ENCODE assay signal across 19 mouse cellular contexts in genomic region chr9:101612571-101612970, GRCm38 (mm10).
A peak's percentile ranks its signal among the peaks of the same experiment; 100 is the strongest.
DNase-seq lines count a peak whose midpoint lies in the region; ATAC-seq lines count a peak whose summit lies in the region.
"Had no signal": no experiment of that assay in that cellular context is flagged by ENCODE, and none has a peak within 500 bp of the region (broad histone marks: within the 10 kb centered on the region; RNA-seq: fewer than 3 reads in every experiment).

No protein-coding gene starts in this region.

- peaks cover 5% of the 10 kb centered on the region; the same call in 1 of the 2 replicates for H3K4me1 ChIP-seq in heart, embryonic 10.5 days
- no peaks in the 10 kb centered on the region for H3K4me1 ChIP-seq in midbrain, embryonic 11.5 days (ENCODE audit: control insufficient read depth, insufficient read depth, low read length)
- H3K4me1 ChIP-seq in kidney, embryonic 14.5 days (ENCODE audit: control insufficient read depth, insufficient read depth, low read length): no peaks in the 10 kb centered on the region
- H3K4me1 ChIP-seq: embryonic facial prominence, embryonic 13.5 days; liver, embryonic 15.5 days had no signal

- no peak overlapping the region for H3K9ac ChIP-seq in midbrain, embryonic 11.5 days (ENCODE audit: low read length)
- no peak overlapping the region for H3K9ac ChIP-seq in kidney, embryonic 14.5 days (ENCODE audit: low read depth, low read length)
- H3K9ac ChIP-seq: embryonic facial prominence, embryonic 13.5 days; liver, embryonic 15.5 days; midbrain, embryonic 13.5 days; neural tube, embryonic 15.5 days had no signal

- no peaks in the 10 kb centered on the region; the same call in none of the 2 replicates for H3K27me3 ChIP-seq in heart, embryonic 10.5 days (ENCODE audit: insufficient read depth, poor library complexity, severe bottlenecking)
- H3K27me3 ChIP-seq in midbrain, embryonic 11.5 days (ENCODE audit: control insufficient read depth, insufficient read depth, low read length): no peaks in the 10 kb centered on the region
- H3K27me3 ChIP-seq in kidney, embryonic 14.5 days (ENCODE audit: control insufficient read depth, insufficient read depth, low read length): peaks cover 3% of the 10 kb centered on the region; the same call in 1 of the 2 replicates
- H3K27me3 ChIP-seq: embryonic facial prominence, embryonic 13.5 days; liver, embryonic 15.5 days; midbrain, embryonic 13.5 days; neural tube, embryonic 15.5 days had no signal

- ATAC-seq in midbrain, embryonic 11.5 days (ENCODE audit: low FRiP score): no peak
- no peak for ATAC-seq in kidney, embryonic 14.5 days (ENCODE audit: low FRiP score, low TSS enrichment)
- ATAC-seq: forebrain, embryonic 16.5 days; hindbrain, postnatal 0 days; midbrain, embryonic 13.5 days had no signal

- H3K36me3 ChIP-seq in heart, embryonic 10.5 days: no peaks in the 10 kb centered on the region
- no peaks in the 10 kb centered on the region for H3K36me3 ChIP-seq in midbrain, embryonic 11.5 days (ENCODE audit: control insufficient read depth, insufficient read depth, low read length)
- H3K36me3 ChIP-seq in kidney, embryonic 14.5 days (ENCODE audit: control insufficient read depth, insufficient read depth, low read length): no peaks in the 10 kb centered on the region
- H3K36me3 ChIP-seq: embryonic facial prominence, embryonic 13.5 days; liver, embryonic 15.5 days; midbrain, embryonic 13.5 days; neural tube, embryonic 15.5 days had no signal

- intact Hi-C loops in heart, postnatal 25 days (cut with DNase I): no loop called here

- 70% methylated on average over 4 of the region's 4 CpGs for WGBS in heart, embryonic 10.5 days
- WGBS in midbrain, embryonic 11.5 days: 88% methylated on average over 4 of the region's 4 CpGs
- WGBS in kidney, embryonic 14.5 days: 88% methylated on average over 4 of the region's 4 CpGs

- no peak overlapping the region for H3K27ac ChIP-seq in heart, embryonic 10.5 days
- H3K27ac ChIP-seq in midbrain, embryonic 11.5 days (ENCODE audit: low read depth, low read length): no peak overlapping the region
- no peak overlapping the region for H3K27ac ChIP-seq in kidney, embryonic 14.5 days (ENCODE audit: low read depth, low read length)
- H3K27ac ChIP-seq: embryonic facial prominence, embryonic 13.5 days; hindbrain, postnatal 0 days; liver, embryonic 15.5 days; midbrain, embryonic 13.5 days; neural tube, embryonic 15.5 days had no signal

- H3K4me3 ChIP-seq in heart, embryonic 10.5 days: no peak overlapping the region
- no peak overlapping the region for H3K4me3 ChIP-seq in midbrain, embryonic 11.5 days (ENCODE audit: low read depth, low read length)
- H3K4me3 ChIP-seq in kidney, embryonic 14.5 days (ENCODE audit: low read length): no peak overlapping the region
- H3K4me3 ChIP-seq: embryonic facial prominence, embryonic 13.5 days; liver, embryonic 15.5 days; midbrain, embryonic 13.5 days; myocyte; neural tube, embryonic 15.5 days had no signal

- H3K9me3 ChIP-seq in heart, embryonic 10.5 days: no peaks in the 10 kb centered on the region
- no peaks in the 10 kb centered on the region for H3K9me3 ChIP-seq in midbrain, embryonic 11.5 days (ENCODE audit: control insufficient read depth, low read length)
- no peaks in the 10 kb centered on the region for H3K9me3 ChIP-seq in kidney, embryonic 14.5 days (ENCODE audit: control insufficient read depth, low read length)
- H3K9me3 ChIP-seq: embryonic facial prominence, embryonic 13.5 days; liver, embryonic 15.5 days; midbrain, embryonic 13.5 days; neural tube, embryonic 15.5 days had no signal

- H3K4me2 ChIP-seq in midbrain, embryonic 11.5 days: no peak overlapping the region
- no peak overlapping the region for H3K4me2 ChIP-seq in kidney, embryonic 14.5 days (replicated peaks; ENCODE audit: low read depth, low read length)
- H3K4me2 ChIP-seq: embryonic facial prominence, embryonic 13.5 days; liver, embryonic 15.5 days; midbrain, embryonic 13.5 days; neural tube, embryonic 15.5 days had no signal

- DNase-seq in heart, adult 18-20 months: peak; percentile 20 to 38
- no peak for DNase-seq in heart, embryonic 10.5 days (ENCODE audit: low spot score)
- DNase-seq in gastrocnemius, postnatal 25 days: peak; percentile 20
- DNase-seq in heart, postnatal 25 days (ENCODE audit: low spot score): peak; percentile 23
- DNase-seq in lung, postnatal 36 days: peak; percentile 39
- no peak for DNase-seq in midbrain, embryonic 11.5 days (ENCODE audit: low spot score, missing footprints)
- DNase-seq: kidney, adult 18-20 months; kidney, postnatal 36 days; left cerebral cortex, postnatal 4 days; right cerebral cortex, postnatal 25 days; thymus, postnatal 4 days had no signal

Comparison
In these comparisons a context has a peak if more than half of its experiments do, and no peak if none do; other contexts are left out.
1. DNase-seq: peak in heart, adult 18-20 months (2 of 2), gastrocnemius, postnatal 25 days (single experiment), heart, postnatal 25 days (single experiment) and lung, postnatal 36 days (single experiment); none in heart, embryonic 10.5 days (single experiment) and midbrain, embryonic 11.5 days (single experiment).